Mouse (Mus musculus) kidney, adult 2 months (tissue): Measurements from ENCODE around the gene Zbtb8a. TPM values are rescaled to one million over a fixed set of nuclear protein-coding genes. Genes with fewer than 3 reads are reported as not detected.

Source experiments
- DNase-seq: peaks from one replicate; pipeline ENCODE4 v3.0.0; 2021
- H3K27ac ChIP-seq: fragments of 200-500 bp; 2 replicates; pipeline ENCODE4 v1.5.1; 2012; ENCODE audit warnings: low read depth, low read length, control low read depth, inconsistent platforms; ENCODE audit not compliant: insufficient read depth
- H3K27me3 ChIP-seq: fragments of 200-500 bp; replicated peaks from 2 replicates; pipeline ENCODE4 v1.6.1; 2012; ENCODE audit warnings: mild to moderate bottlenecking, moderate library complexity, low read length, inconsistent platforms; ENCODE audit not compliant: control insufficient read depth, insufficient read depth
- H3K36me3 ChIP-seq: fragments of 200-500 bp; 2 replicates; pipeline ENCODE4 v1.6.1; 2012; ENCODE audit warnings: mild to moderate bottlenecking, moderate library complexity, low read length, inconsistent platforms; ENCODE audit not compliant: control insufficient read depth, insufficient read depth
- H3K4me1 ChIP-seq: fragments of 200-500 bp; 2 replicates; pipeline ENCODE4 v1.6.1; 2011; ENCODE audit warnings: low read length; ENCODE audit not compliant: control insufficient read depth, insufficient read depth
- H3K4me3 ChIP-seq: fragments of 200-500 bp; 2 replicates; pipeline ENCODE4 v1.5.1; 2011; ENCODE audit warnings: mild to moderate bottlenecking, low read depth, low read length, control low read depth; ENCODE audit not compliant: insufficient read depth
- CTCF ChIP-seq: fragments of 200-500 bp; conservative IDR thresholded peaks from 2 replicates; pipeline ENCODE4 v1.5.1; 2011; ENCODE audit warnings: low read depth, mild to moderate bottlenecking, control low read depth, low read length, moderate library complexity, mixed read lengths; ENCODE audit not compliant: insufficient read depth, insufficient read length
- POLR2A ChIP-seq: fragments of 200-500 bp; IDR thresholded peaks from one replicate; pipeline ENCODE4 v1.6.1; 2011; ENCODE audit warnings: low read depth, low read length, control low read depth
- WGBS: fragments of 180-500 bp; shearing (Covaris S2); methylation state at CpG from one replicate; pipeline ENCODE4 v1.1.7; 2018; 5-methylcytosine and 5-hydroxymethylcytosine counted together
- polyA plus RNA-seq: library from polyadenylated mRNA; depleted of rRNA; stranded (reverse); fragments of >200 nt; gene quantifications from 2 replicates; pipeline ENCODE4 v1.2.3, GENCODE M21; 2012

Zbtb8a gene
- polyA plus RNA-seq, 1 experiment, result 5.4 TPM

DNA sequence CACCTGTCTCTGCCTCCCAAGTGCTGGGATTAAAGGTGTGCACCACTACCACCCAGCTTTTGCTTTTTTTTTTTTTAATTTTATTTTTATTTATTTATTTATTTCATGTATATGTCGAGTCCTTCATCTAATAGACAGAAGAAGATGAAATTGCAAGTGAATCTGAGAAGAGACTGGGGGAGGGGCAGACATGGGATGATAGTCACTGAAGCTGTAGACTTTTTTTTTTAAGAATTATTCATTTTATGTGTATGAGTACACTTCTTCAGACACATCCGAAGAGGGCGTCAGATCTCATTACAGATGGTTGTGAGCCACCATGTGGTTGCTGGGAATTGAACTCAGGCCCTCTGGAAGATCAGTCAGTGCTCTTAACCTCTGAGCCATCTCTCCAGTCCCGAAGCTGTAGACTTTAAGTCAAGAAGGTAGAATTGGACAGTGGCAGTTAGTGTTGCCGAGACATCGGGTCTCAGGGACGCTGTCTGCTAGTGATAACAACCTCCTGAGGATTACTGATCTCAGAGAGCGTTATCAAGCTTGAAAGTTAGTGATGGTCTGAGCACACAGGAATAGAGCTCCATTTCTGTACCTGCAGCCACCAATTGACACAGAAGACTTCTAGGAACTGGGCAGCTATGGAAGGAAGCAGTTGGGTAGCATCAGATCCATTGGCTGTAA is 8.5 kb upstream of the Zbtb8a start:
- no peaks in the 10 kb centered on the region for H3K27me3 ChIP-seq

DNA sequence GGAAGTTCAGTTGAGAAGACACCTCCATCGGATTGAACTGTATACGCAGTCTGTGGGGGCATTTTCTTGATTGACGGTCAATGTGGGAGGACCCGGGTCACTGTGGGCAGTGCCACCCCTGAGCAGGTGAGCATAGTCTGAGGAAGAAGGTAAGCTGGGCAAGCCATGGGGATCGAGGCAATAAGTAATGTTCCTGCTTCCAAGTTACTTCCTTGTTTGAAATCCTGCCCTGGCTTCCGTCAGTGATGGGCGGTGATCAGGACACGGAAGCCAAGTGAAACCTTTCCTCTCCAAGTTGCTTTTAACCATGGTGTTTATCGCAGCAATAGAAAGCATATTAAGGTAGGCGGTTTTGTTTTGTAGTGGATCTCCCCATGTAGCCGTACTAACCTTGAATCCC is 7.8 kb upstream of the Zbtb8a start:
- Histone ChIP-seq H3K4me1 (no peaks in the 10 kb centered on the region), H3K27me3 (no peaks in the 10 kb centered on the region), H3K27ac (peak overlapping the region; percentile 11; the same call in 1 of the 2 replicates), H3K4me3 (no peak overlapping the region), H3K36me3 (no peaks in the 10 kb centered on the region)
- DNase-seq, result no peak
- TF ChIP-seq POLR2A, result no peak
- TF ChIP-seq CTCF, result no peak
- WGBS, result 72% methylated on average over 11 of the region's 11 CpGs

More for the DNA sequence above, 8.5 kb upstream of the Zbtb8a start:
- no peak for DNase-seq
- no peaks in the 10 kb centered on the region for H3K36me3 ChIP-seq
- H3K4me1 ChIP-seq, result no peaks in the 10 kb centered on the region
- WGBS, result 91% methylated on average over 8 of the region's 8 CpGs
- TF ChIP-seq CTCF (no peak), POLR2A (no peak)
- no peak overlapping the region for H3K27ac ChIP-seq
- no peak overlapping the region for H3K4me3 ChIP-seq

DNA sequence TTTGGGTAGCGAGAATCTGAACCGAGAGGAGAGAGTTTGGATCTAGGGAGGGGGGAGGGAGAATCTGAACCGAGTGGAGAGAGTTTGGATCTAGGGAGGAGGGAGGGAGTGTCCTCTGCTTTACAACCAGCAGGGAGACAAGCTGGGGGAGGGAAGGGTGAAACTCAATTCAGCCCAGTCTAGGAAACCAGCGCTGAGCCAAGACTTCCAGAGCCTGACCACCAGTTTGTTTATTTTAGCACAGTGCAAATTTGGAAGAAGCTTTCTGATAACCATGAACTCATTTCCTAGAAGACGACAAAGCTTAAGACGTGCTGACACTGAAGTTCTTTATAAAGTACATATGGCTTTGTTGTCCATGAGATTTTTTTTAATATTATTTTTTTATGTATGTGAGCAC is 6.5 kb upstream of the Zbtb8a start:
- DNase-seq, result peak; percentile 66
- Histone ChIP-seq H3K36me3 (no peaks in the 10 kb centered on the region), H3K27me3 (no peaks in the 10 kb centered on the region), H3K27ac (no peak overlapping the region), H3K4me1 (no peaks in the 10 kb centered on the region), H3K4me3 (no peak overlapping the region)
- WGBS, result 40% methylated on average over 6 of the region's 6 CpGs
- TF ChIP-seq POLR2A (no peak), CTCF (no peak)

DNA sequence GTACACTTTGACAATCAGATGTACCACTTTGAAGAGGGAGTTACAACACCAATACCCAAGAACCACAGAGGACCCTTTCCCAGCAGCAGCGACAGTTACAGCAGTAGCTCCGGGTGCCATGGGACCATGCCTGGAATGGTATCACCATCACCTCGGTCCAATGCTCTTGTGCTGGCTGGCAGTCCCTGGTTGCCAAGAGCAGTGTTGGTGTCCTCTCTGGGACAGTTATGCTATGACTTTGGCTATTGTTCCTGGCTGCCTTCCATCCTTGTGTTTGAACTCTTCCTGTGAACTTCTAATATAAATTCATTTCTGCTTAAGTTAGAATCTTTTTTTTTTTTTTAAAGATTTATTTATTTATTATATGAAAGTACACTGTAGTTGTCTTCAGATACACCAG is 5.7 kb upstream of the Zbtb8a start:
- H3K27ac ChIP-seq, result no peak overlapping the region
- no peak for TF ChIP-seq POLR2A
- TF ChIP-seq CTCF, result no peak
- DNase-seq, result peak; percentile 35
- WGBS, result 78% methylated on average over 3 of the region's 3 CpGs
- no peaks in the 10 kb centered on the region for H3K36me3 ChIP-seq
- H3K4me3 ChIP-seq, result peak overlapping the region; percentile 1; the same call in 1 of the 2 replicates
- no peaks in the 10 kb centered on the region for H3K4me1 ChIP-seq
- H3K27me3 ChIP-seq, result no peaks in the 10 kb centered on the region

DNA sequence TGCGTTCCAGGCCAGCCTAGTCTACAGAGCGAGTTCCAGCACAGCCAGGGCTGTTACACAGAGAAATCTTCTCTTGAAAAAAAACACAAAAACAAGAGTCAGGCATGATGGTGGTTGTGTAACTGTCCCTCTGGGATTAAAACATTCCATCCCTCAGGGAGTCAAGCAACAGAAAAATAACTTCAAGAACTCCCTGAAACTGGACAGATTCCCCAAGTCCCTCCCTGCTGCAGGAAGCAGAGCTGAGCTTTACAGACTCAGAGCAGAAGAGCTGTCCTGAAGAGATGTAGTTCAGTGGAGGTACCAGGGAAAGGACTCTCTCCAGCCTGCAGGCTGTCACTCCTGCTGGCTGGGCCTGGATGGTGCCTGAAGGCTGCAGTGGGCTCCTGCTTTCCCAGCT is 4.6 kb upstream of the Zbtb8a start:
- no peaks in the 10 kb centered on the region for H3K36me3 ChIP-seq
- peak overlapping the region; percentile 56 for H3K27ac ChIP-seq
- no peaks in the 10 kb centered on the region for H3K27me3 ChIP-seq
- TF ChIP-seq CTCF, result no peak
- no peak for TF ChIP-seq POLR2A
- H3K4me3 ChIP-seq, result peak overlapping the region; percentile 21
- 82% methylated on average over 2 of the region's 2 CpGs for WGBS
- no peaks in the 10 kb centered on the region for H3K4me1 ChIP-seq
- peak; percentile 55 for DNase-seq

DNA sequence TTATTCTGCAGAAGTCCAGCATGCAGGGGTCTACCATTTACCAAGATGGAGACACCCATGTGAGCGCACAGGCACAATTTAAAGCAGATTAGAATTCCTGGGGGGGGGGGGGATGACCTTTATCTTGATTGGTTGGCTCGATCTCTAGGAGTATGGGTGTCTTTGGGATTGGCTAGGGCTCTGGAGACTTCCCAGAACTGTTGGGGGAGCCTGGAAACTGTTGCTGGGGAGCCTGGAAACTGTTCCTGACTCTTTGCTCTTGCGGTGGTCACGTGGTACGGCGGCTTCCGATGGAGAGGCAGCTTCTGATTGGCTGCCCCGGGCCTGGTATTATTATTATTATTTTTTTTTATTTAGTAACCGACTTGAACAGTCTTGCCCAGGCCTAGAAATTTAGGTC is 4.1 kb upstream of the Zbtb8a start:
- Histone ChIP-seq H3K4me3 (no peak overlapping the region), H3K27ac (peak overlapping the region; percentile 56; the same call in 1 of the 2 replicates), H3K27me3 (no peaks in the 10 kb centered on the region), H3K4me1 (no peaks in the 10 kb centered on the region), H3K36me3 (no peaks in the 10 kb centered on the region)
- 84% methylated on average over 9 of the region's 9 CpGs for WGBS
- no peak for DNase-seq
- no peak for TF ChIP-seq POLR2A
- TF ChIP-seq CTCF, result no peak

DNA sequence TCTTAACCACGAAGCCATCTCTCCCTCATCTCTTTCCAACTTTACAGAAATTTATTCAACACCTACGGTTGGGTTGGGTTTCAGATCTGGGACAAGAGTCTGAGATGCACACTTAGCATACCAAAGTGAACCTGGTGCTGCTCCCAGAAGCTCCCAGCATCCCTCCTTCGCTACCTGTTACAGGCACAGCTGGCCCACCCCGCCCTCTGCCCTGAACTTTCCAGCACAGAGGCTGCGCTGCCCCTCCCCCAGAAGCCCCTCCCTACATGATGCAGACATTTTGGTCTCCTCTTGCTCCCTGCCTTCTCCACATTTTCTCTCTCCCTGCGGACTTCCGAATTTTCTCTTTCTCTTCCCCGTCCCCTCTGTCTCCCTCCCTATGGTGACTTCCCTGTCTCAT is 3.2 kb upstream of the Zbtb8a start:
- 81% methylated on average over 8 of the region's 8 CpGs for WGBS
- no peak for TF ChIP-seq POLR2A
- no peak for TF ChIP-seq CTCF
- Histone ChIP-seq H3K27me3 (no peaks in the 10 kb centered on the region), H3K4me1 (no peaks in the 10 kb centered on the region), H3K36me3 (no peaks in the 10 kb centered on the region), H3K4me3 (no peak overlapping the region), H3K27ac (no peak overlapping the region)
- no peak for DNase-seq

DNA sequence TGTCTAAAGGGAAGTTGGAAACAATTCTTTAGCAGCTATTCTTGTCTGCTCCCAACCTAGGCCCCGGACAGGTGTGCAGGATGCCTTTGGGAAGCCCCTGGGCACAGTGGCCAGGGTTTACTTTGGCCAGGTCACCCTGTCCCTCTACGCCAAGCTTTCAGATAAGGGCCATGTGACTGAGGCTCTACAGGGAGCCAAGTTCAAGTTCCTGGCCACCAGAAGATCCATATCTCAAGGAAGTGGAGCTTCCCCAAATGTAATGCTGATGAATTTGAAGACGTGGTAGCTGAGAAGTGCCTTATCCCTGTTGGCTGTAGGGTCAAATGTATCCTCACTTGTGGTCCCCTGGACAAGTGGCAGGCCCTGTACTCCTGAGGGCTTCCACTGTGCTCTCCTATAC is 1.9 kb upstream of the Zbtb8a start:
- WGBS, result 82% methylated on average over 3 of the region's 3 CpGs
- no peaks in the 10 kb centered on the region for H3K27me3 ChIP-seq
- no peak for DNase-seq

More for the DNA sequence above, 1.9 kb upstream of the Zbtb8a start:
- no peak overlapping the region for H3K4me3 ChIP-seq
- TF ChIP-seq POLR2A (no peak), CTCF (no peak)
- no peaks in the 10 kb centered on the region for H3K4me1 ChIP-seq
- no peak overlapping the region for H3K27ac ChIP-seq
- no peaks in the 10 kb centered on the region for H3K36me3 ChIP-seq
